Mouse (Mus musculus) erythroblast, embryonic 14.5 days (primary cell): Measurements from ENCODE around the gene Ralb.

Experiments used
- GATA1 ChIP-seq: IDR thresholded peaks from 2 replicates; pipeline ENCODE4 v1.6.1; 2012; ENCODE audit warnings: low read length, inconsistent platforms, mixed read lengths
- TAL1 ChIP-seq: IDR thresholded peaks from 3 replicates; pipeline ENCODE4 v1.6.1; 2012; ENCODE audit warnings: low read length, inconsistent platforms, mixed read lengths

- TF ChIP-seq TAL1 (no peak), GATA1 (no peak)
These were observed 18.8 kb upstream of the Ralb start for GRCm38 (mm10) chr1:119523369-119523768.
